Mouse (Mus musculus): ENCODE data around the gene Asic2. TPM values are rescaled to one million over a fixed set of nuclear protein-coding genes. Genes with fewer than 3 reads are reported as not detected.

The Asic2 gene
- polyA plus RNA-seq, 1 experiment from 2014 or later, result 0.47 TPM

GRCm38 (mm10) chr11:81601736-81602135, 366.5 kb downstream of the Asic2 start:
- Histone ChIP-seq H3K4me1 (replicated peaks; ENCODE audit: control insufficient read depth, insufficient read depth) (no peaks in the 10 kb centered on the region), H3K27me3 (ENCODE audit: control insufficient read depth, insufficient read depth, low read length) (no peaks in the 10 kb centered on the region), H3K9ac (ENCODE audit: low read length) (no peak overlapping the region), H3K36me3 (ENCODE audit: control insufficient read depth, insufficient read depth, low read length) (no peaks in the 10 kb centered on the region), H3K4me2 (replicated peaks; ENCODE audit: low read depth) (no peak overlapping the region), H3K4me3 (ENCODE audit: low read depth, low read length) (no peak overlapping the region), H3K9me3 (ENCODE audit: control insufficient read depth, low read length) (no peaks in the 10 kb centered on the region), H3K27ac (replicated peaks) (no peak overlapping the region)
- no peak for ATAC-seq (ENCODE audit: low FRiP score, low TSS enrichment)
- WGBS, result 96% methylated on average over 5 of the region's 5 CpGs
- TF ChIP-seq CTCF (IDR thresholded peaks at IDR 0.05; ENCODE audit: low read depth) (no peak), EP300 (optimal IDR thresholded peaks at IDR 0.05) (no peak)
- DNase-seq (ENCODE audit: low spot score), result no peak

- DNase-seq (ENCODE audit: low spot score) (no peak), ATAC-seq (ENCODE audit: low FRiP score, low TSS enrichment) (no peak)
- 79% methylated on average over 5 of the region's 5 CpGs for WGBS
- H3K4me2 ChIP-seq (replicated peaks; ENCODE audit: low read depth), result no peak overlapping the region
- H3K4me1 ChIP-seq (replicated peaks; ENCODE audit: control insufficient read depth, insufficient read depth), result no peaks in the 10 kb centered on the region
- no peak overlapping the region for H3K9ac ChIP-seq (ENCODE audit: low read length)
- no peak overlapping the region for H3K27ac ChIP-seq (replicated peaks)
- no peaks in the 10 kb centered on the region for H3K9me3 ChIP-seq (ENCODE audit: control insufficient read depth, low read length)
- H3K4me3 ChIP-seq (ENCODE audit: low read depth, low read length), result no peak overlapping the region
- H3K36me3 ChIP-seq (ENCODE audit: control insufficient read depth, insufficient read depth, low read length), result no peaks in the 10 kb centered on the region
- no peaks in the 10 kb centered on the region for H3K27me3 ChIP-seq (ENCODE audit: control insufficient read depth, insufficient read depth, low read length)
- TF ChIP-seq EP300 (optimal IDR thresholded peaks at IDR 0.05), result no peak
- TF ChIP-seq CTCF (IDR thresholded peaks at IDR 0.05; ENCODE audit: low read depth), result no peak
Observed at GRCm38 (mm10) chr11:81597601-81598000, 370.7 kb downstream of the Asic2 start.

GRCm38 (mm10) chr11:81595235-81595634, 373.0 kb downstream of the Asic2 start:
- ATAC-seq (ENCODE audit: low FRiP score, low TSS enrichment), result no peak
- no peak overlapping the region for H3K4me2 ChIP-seq (replicated peaks; ENCODE audit: low read depth)
- H3K27ac ChIP-seq (replicated peaks), result no peak overlapping the region
- no peaks in the 10 kb centered on the region for H3K27me3 ChIP-seq (ENCODE audit: control insufficient read depth, insufficient read depth, low read length)
- no peaks in the 10 kb centered on the region for H3K4me1 ChIP-seq (replicated peaks; ENCODE audit: control insufficient read depth, insufficient read depth)
- 75% methylated on average over 2 of the region's 2 CpGs for WGBS
- no peaks in the 10 kb centered on the region for H3K9me3 ChIP-seq (ENCODE audit: control insufficient read depth, low read length)
- no peaks in the 10 kb centered on the region for H3K36me3 ChIP-seq (ENCODE audit: control insufficient read depth, insufficient read depth, low read length)
- H3K4me3 ChIP-seq (ENCODE audit: low read depth, low read length), result no peak overlapping the region
- no peak for DNase-seq (ENCODE audit: low spot score)
- TF ChIP-seq EP300 (optimal IDR thresholded peaks at IDR 0.05) (no peak), CTCF (IDR thresholded peaks at IDR 0.05; ENCODE audit: low read depth) (no peak)
- H3K9ac ChIP-seq (ENCODE audit: low read length), result no peak overlapping the region

GRCm38 (mm10) chr11:81592776-81593175, 375.5 kb downstream of the Asic2 start:
- TF ChIP-seq EP300 (optimal IDR thresholded peaks at IDR 0.05) (no peak), CTCF (IDR thresholded peaks at IDR 0.05; ENCODE audit: low read depth) (no peak)
- DNase-seq (ENCODE audit: low spot score) (no peak), ATAC-seq (ENCODE audit: low FRiP score, low TSS enrichment) (no peak)
- no peaks in the 10 kb centered on the region for H3K4me1 ChIP-seq (replicated peaks; ENCODE audit: control insufficient read depth, insufficient read depth)
- H3K4me3 ChIP-seq (ENCODE audit: low read depth, low read length), result no peak overlapping the region
- no peak overlapping the region for H3K9ac ChIP-seq (ENCODE audit: low read length)
- H3K27me3 ChIP-seq (ENCODE audit: control insufficient read depth, insufficient read depth, low read length), result no peaks in the 10 kb centered on the region
- H3K9me3 ChIP-seq (ENCODE audit: control insufficient read depth, low read length), result no peaks in the 10 kb centered on the region
- H3K36me3 ChIP-seq (ENCODE audit: control insufficient read depth, insufficient read depth, low read length), result no peaks in the 10 kb centered on the region
- no peak overlapping the region for H3K27ac ChIP-seq (replicated peaks)
- no peak overlapping the region for H3K4me2 ChIP-seq (replicated peaks; ENCODE audit: low read depth)
- WGBS, result 49% methylated on average over 5 of the region's 5 CpGs

GRCm38 (mm10) chr11:81590911-81591310, 377.3 kb downstream of the Asic2 start:
- no peaks in the 10 kb centered on the region for H3K9me3 ChIP-seq (ENCODE audit: control insufficient read depth, low read length)
- H3K4me2 ChIP-seq (replicated peaks; ENCODE audit: low read depth), result no peak overlapping the region
- H3K9ac ChIP-seq (ENCODE audit: low read length), result no peak overlapping the region
- H3K4me1 ChIP-seq (replicated peaks; ENCODE audit: control insufficient read depth, insufficient read depth), result no peaks in the 10 kb centered on the region
- TF ChIP-seq EP300 (optimal IDR thresholded peaks at IDR 0.05), result no peak
- TF ChIP-seq CTCF (IDR thresholded peaks at IDR 0.05; ENCODE audit: low read depth), result peak; percentile 66
- DNase-seq (ENCODE audit: low spot score) (no peak), ATAC-seq (ENCODE audit: low FRiP score, low TSS enrichment) (no peak)
- WGBS, result 71% methylated on average over 4 of the region's 4 CpGs
- H3K36me3 ChIP-seq (ENCODE audit: control insufficient read depth, insufficient read depth, low read length), result no peaks in the 10 kb centered on the region
- no peaks in the 10 kb centered on the region for H3K27me3 ChIP-seq (ENCODE audit: control insufficient read depth, insufficient read depth, low read length)
- H3K27ac ChIP-seq (replicated peaks), result no peak overlapping the region
- H3K4me3 ChIP-seq (ENCODE audit: low read depth, low read length), result no peak overlapping the region

GRCm38 (mm10) chr11:81588630-81589029, 379.6 kb downstream of the Asic2 start:
- Histone ChIP-seq H3K4me3 (ENCODE audit: low read depth, low read length) (no peak overlapping the region), H3K9me3 (ENCODE audit: control insufficient read depth, low read length) (no peaks in the 10 kb centered on the region), H3K9ac (ENCODE audit: low read length) (no peak overlapping the region), H3K27me3 (ENCODE audit: control insufficient read depth, insufficient read depth, low read length) (no peaks in the 10 kb centered on the region), H3K4me2 (replicated peaks; ENCODE audit: low read depth) (no peak overlapping the region), H3K36me3 (ENCODE audit: control insufficient read depth, insufficient read depth, low read length) (no peaks in the 10 kb centered on the region), H3K4me1 (replicated peaks; ENCODE audit: control insufficient read depth, insufficient read depth) (no peaks in the 10 kb centered on the region), H3K27ac (replicated peaks) (no peak overlapping the region)
- 12% methylated on average over 10 of the region's 10 CpGs for WGBS
- DNase-seq (ENCODE audit: low spot score) (peak; percentile 75), ATAC-seq (ENCODE audit: low FRiP score, low TSS enrichment) (no peak)
- peak; percentile 84 for TF ChIP-seq CTCF (IDR thresholded peaks at IDR 0.05; ENCODE audit: low read depth)
- no peak for TF ChIP-seq EP300 (optimal IDR thresholded peaks at IDR 0.05)

Data from stomach, postnatal 0 days (tissue).